ENCODE assay signal across 9 mouse cellular contexts in the genomic region with DNA sequence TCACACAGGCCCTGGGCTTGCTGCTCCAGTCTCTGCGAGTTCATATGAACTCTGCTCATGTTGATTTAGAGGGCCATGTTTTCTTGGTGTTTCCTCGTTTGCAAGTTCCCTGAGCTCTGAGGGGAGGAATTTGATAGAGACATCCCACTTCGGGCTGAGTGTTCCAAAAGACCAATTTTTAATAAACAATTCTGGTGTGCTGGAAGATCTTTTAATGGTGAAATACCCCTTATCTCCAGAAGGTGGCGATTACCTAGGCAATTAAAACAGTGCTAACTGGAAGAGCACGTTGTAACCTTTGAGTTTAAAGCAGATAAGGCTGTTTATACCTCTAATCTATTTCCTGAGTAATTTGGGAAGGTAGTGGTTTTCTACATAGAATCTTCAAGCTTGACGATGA. TPM values are rescaled to one million over a fixed set of nuclear protein-coding genes. Genes with fewer than 3 reads are reported as not detected.
DNase-seq lines count a peak whose midpoint lies in the region; ATAC-seq and TF ChIP-seq lines count a peak whose summit lies in the region.
"Had no signal": no experiment of that assay in that cellular context is flagged by ENCODE, and none has a peak within 500 bp of the region (broad histone marks: within the 10 kb centered on the region; RNA-seq: fewer than 3 reads in every experiment).

No protein-coding gene starts in this region.

- no peaks in the 10 kb centered on the region for H3K27me3 ChIP-seq in forebrain, postnatal 0 days (ENCODE audit: insufficient read depth, low read length)
- peaks cover 11% of the 10 kb centered on the region; the same call in 1 of the 2 replicates for H3K27me3 ChIP-seq in forebrain, embryonic 13.5 days
- H3K27me3 ChIP-seq in liver, embryonic 14.5 days (ENCODE audit: control insufficient read depth, insufficient read depth, low read length) = no peaks in the 10 kb centered on the region
- no peaks in the 10 kb centered on the region for H3K27me3 ChIP-seq in liver, embryonic 12.5 days (replicated peaks)

- H3K4me1 ChIP-seq in forebrain, postnatal 0 days (ENCODE audit: insufficient read depth) = no peaks in the 10 kb centered on the region
- H3K4me1 ChIP-seq in forebrain, embryonic 13.5 days = peaks cover 10% of the 10 kb centered on the region
- H3K4me1 ChIP-seq in liver, embryonic 14.5 days (replicated peaks; ENCODE audit: control insufficient read depth in 2 of 2, insufficient read depth in 2 of 2, low read length in 1 of 2) = peaks cover 2 to 4% of the 10 kb centered on the region in 2 experiments; a peak in 3 of 4 replicates
- peaks cover 9% of the 10 kb centered on the region; the same call in 1 of the 2 replicates for H3K4me1 ChIP-seq in liver, embryonic 12.5 days

- no peak overlapping the region for H3K4me3 ChIP-seq in forebrain, postnatal 0 days (ENCODE audit: low read depth, low read length)
- H3K4me3 ChIP-seq in forebrain, embryonic 13.5 days = no peak overlapping the region
- H3K4me3 ChIP-seq in liver, embryonic 14.5 days (ENCODE audit: insufficient read depth in 1 of 2, low read depth in 2 of 2, low read length in 2 of 2) = no peak overlapping the region
- no peak overlapping the region for H3K4me3 ChIP-seq in liver, embryonic 12.5 days
- H3K4me3 ChIP-seq: limb, embryonic 13.5 days had no signal

- H3K27ac ChIP-seq in forebrain, postnatal 0 days (ENCODE audit: low read depth, low read length) = no peak overlapping the region
- no peak overlapping the region for H3K27ac ChIP-seq in forebrain, embryonic 13.5 days
- H3K27ac ChIP-seq in liver, embryonic 14.5 days = no peak overlapping the region
- H3K27ac ChIP-seq in liver, embryonic 12.5 days = no peak overlapping the region
- H3K27ac ChIP-seq: limb, embryonic 13.5 days had no signal

- H3K9ac ChIP-seq in forebrain, postnatal 0 days = no peak overlapping the region
- no peak overlapping the region for H3K9ac ChIP-seq in forebrain, embryonic 13.5 days
- H3K9ac ChIP-seq in liver, embryonic 14.5 days (replicated peaks) = no peak overlapping the region
- no peak overlapping the region for H3K9ac ChIP-seq in liver, embryonic 12.5 days
- H3K9ac ChIP-seq: limb, embryonic 13.5 days had no signal

- WGBS in forebrain, postnatal 0 days = 24% methylated on average over 6 of the region's 6 CpGs
- WGBS in forebrain, embryonic 13.5 days = 25% methylated on average over 6 of the region's 6 CpGs
- WGBS in liver, embryonic 14.5 days (ENCODE audit: insufficient replicate concordance) = 13% methylated on average over 6 of the region's 6 CpGs
- 17% methylated on average over 6 of the region's 6 CpGs for WGBS in liver, embryonic 12.5 days (ENCODE audit: insufficient replicate concordance)

- peak; percentile 75 for TF ChIP-seq CTCF in forebrain, postnatal 0 days (IDR thresholded peaks at IDR 0.05; ENCODE audit: low read depth)
- peak; percentile 47; the same call in 1 of the 2 replicates for TF ChIP-seq CTCF in liver, embryonic 14.5 days (IDR thresholded peaks at IDR 0.05; ENCODE audit: low read depth)

- no peak for ATAC-seq in forebrain, postnatal 0 days
- no peak for ATAC-seq in forebrain, embryonic 13.5 days
- no peak for ATAC-seq in liver, embryonic 14.5 days (ENCODE audit: insufficient read depth)
- no peak for ATAC-seq in liver, embryonic 12.5 days
- peak; percentile 32; the same call in 1 of the 2 replicates for ATAC-seq in megakaryocyte progenitor cell, adult 5-6 weeks (replicated peaks; ENCODE audit: poor library complexity)

- TF ChIP-seq EP300 in liver, embryonic 14.5 days (IDR thresholded peaks at IDR 0.05; ENCODE audit: low read depth) = no peak

- DNase-seq in forebrain, postnatal 0 days = peak; percentile 38
- DNase-seq in liver, embryonic 14.5 days (ENCODE audit: low read depth in 3 of 3, low spot score in 3 of 3) = peak; percentile 6 to 26 (median 26)
- peak; percentile 78 for DNase-seq in adipocyte (ENCODE audit: low spot score)
- DNase-seq in adrenal gland, postnatal 25 days = no peak
- no peak for DNase-seq in layer of hippocampus, adult 11-12 months (ENCODE audit: low spot score)

- no peak overlapping the region for H3K4me2 ChIP-seq in forebrain, postnatal 0 days (ENCODE audit: low read depth)
- H3K4me2 ChIP-seq in forebrain, embryonic 13.5 days = no peak overlapping the region
- no peak overlapping the region for H3K4me2 ChIP-seq in liver, embryonic 14.5 days (ENCODE audit: low read depth)
- H3K4me2 ChIP-seq in liver, embryonic 12.5 days = no peak overlapping the region
- H3K4me2 ChIP-seq: limb, embryonic 13.5 days had no signal

- no peaks in the 10 kb centered on the region for H3K9me3 ChIP-seq in forebrain, postnatal 0 days (ENCODE audit: low read length)
- H3K9me3 ChIP-seq in forebrain, embryonic 13.5 days (replicated peaks) = no peaks in the 10 kb centered on the region
- H3K9me3 ChIP-seq in liver, embryonic 14.5 days (ENCODE audit: control insufficient read depth, low read length) = no peaks in the 10 kb centered on the region
- H3K9me3 ChIP-seq in liver, embryonic 12.5 days (replicated peaks) = no peaks in the 10 kb centered on the region
- H3K9me3 ChIP-seq: limb, embryonic 13.5 days had no signal

- H3K36me3 ChIP-seq in forebrain, postnatal 0 days (ENCODE audit: insufficient read depth) = no peaks in the 10 kb centered on the region
- no peaks in the 10 kb centered on the region for H3K36me3 ChIP-seq in forebrain, embryonic 13.5 days (ENCODE audit: poor library complexity, severe bottlenecking)
- H3K36me3 ChIP-seq in liver, embryonic 14.5 days (replicated peaks; ENCODE audit: control insufficient read depth, insufficient read depth, low read depth) = no peaks in the 10 kb centered on the region
- H3K36me3 ChIP-seq in liver, embryonic 12.5 days = no peaks in the 10 kb centered on the region
- H3K36me3 ChIP-seq: limb, embryonic 13.5 days had no signal

RNA-seq across cellular contexts. Expression of a gene that starts 4.0 kb away (rescaled TPM):
- 4.6 and 6.2 TPM in 2 replicates for total RNA-seq in forebrain, postnatal 0 days (2014; rRNA removed)
- polyA plus RNA-seq in forebrain, postnatal 0 days (2015; fragmentation: Nextera tagmentation; extraction: Ambion mirVana) = 5.2 and 5.9 TPM in 2 replicates
- polyA plus RNA-seq in forebrain, embryonic 13.5 days (2015; fragmentation: Nextera tagmentation; extraction: Ambion mirVana) = 16.0 TPM in 2 replicates
- 5.2 and 5.8 TPM in 2 replicates for polyA plus RNA-seq in liver, embryonic 14.5 days (2012; rRNA removed)
- polyA plus RNA-seq in liver, embryonic 14.5 days (2014; fragmentation: Nextera tagmentation; extraction: Ambion mirVana) = 8.7 and 10.6 TPM in 2 replicates
- 18.5 and 18.9 TPM in 2 replicates for polyA plus RNA-seq in liver, embryonic 12.5 days (2016; fragmentation: Nextera tagmentation; extraction: Ambion mirVana)
- 7.0 and 9.1 TPM in 2 replicates for total RNA-seq in megakaryocyte progenitor cell, adult 5-6 weeks (2015)
- 17.4 and 17.8 TPM in 2 replicates for total RNA-seq in megakaryocyte progenitor cell, adult 5-6 weeks (2017)
- total RNA-seq in adrenal gland, postnatal 25 days (2021) = 8.7 and 9.1 TPM in 2 replicates

RNA-seq across cellular contexts. Expression of a gene that starts 29.6 kb away (rescaled TPM):
- 1.3 and 2.9 TPM in 2 replicates for total RNA-seq in forebrain, postnatal 0 days (2014; rRNA removed)
- 1.1 and 1.8 TPM in 2 replicates for polyA plus RNA-seq in forebrain, postnatal 0 days (2015; fragmentation: Nextera tagmentation; extraction: Ambion mirVana)
- polyA plus RNA-seq in forebrain, embryonic 13.5 days (2015; fragmentation: Nextera tagmentation; extraction: Ambion mirVana) = 0.85 and 1.0 TPM in 2 replicates
- polyA plus RNA-seq in liver, embryonic 14.5 days (2012; rRNA removed) = 0.01 and 0.04 TPM in 2 replicates
- not detected in 2 replicates for polyA plus RNA-seq in liver, embryonic 14.5 days (2014; fragmentation: Nextera tagmentation; extraction: Ambion mirVana)
- polyA plus RNA-seq in liver, embryonic 12.5 days (2016; fragmentation: Nextera tagmentation; extraction: Ambion mirVana) = 0.37 and 0.39 TPM in 2 replicates
- total RNA-seq in megakaryocyte progenitor cell, adult 5-6 weeks (2015) = not detected in 2 replicates
- total RNA-seq in megakaryocyte progenitor cell, adult 5-6 weeks (2017) = not detected in 2 replicates
- 0.48 and 0.73 TPM in 2 replicates for total RNA-seq in adrenal gland, postnatal 25 days (2021)

Comparison
In these comparisons a context has a peak if more than half of its experiments do, and no peak if none do; other contexts are left out.
1. DNase-seq: peak in forebrain, postnatal 0 days (single experiment), liver, embryonic 14.5 days (3 of 3) and adipocyte (single experiment); none in adrenal gland, postnatal 25 days (single experiment) and layer of hippocampus, adult 11-12 months (single experiment).